Mouse (Mus musculus) lung, postnatal 36 days (tissue): Measurements from ENCODE around the gene 1700125H20Rik.
"Not testable (repeated sequence)": the region's sequence is repeated elsewhere in the genome, so short reads cannot be mapped to it uniquely, and the experiment has no call there.

Experiments used
- DNase-seq: peaks from one replicate; pipeline ENCODE4 v3.0.0; 2022; ENCODE audit warnings: mixed read lengths

Gene 1700125H20Rik

GRCm38 (mm10) chr11:85170058-85170740 is at the start of gene 1700125H20Rik:
1700125H20Rik (plus strand) TSS chr11:85170404.
- peak; percentile 95 for DNase-seq

DNA sequence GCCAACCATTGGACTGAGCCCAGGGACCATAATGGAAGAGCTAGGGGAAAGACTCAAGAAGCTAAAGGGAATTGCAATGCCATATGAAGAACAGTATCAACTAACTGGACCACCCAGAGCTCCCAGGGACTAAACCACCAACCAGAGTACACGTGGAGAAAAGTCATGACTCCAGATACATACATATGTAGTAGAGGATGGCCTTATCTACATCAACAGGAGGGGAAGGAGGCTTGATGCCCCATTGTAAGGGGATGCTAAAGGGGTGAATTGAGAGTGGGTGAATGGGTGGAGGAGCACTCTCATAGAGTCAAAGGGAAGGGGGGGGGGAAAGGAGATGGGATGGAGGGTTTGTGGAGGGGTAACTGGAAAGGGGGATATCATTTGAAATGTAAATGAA is 48.1 kb upstream of the 1700125H20Rik start:
- DNase-seq: no peak

GRCm38 (mm10) chr11:85123267-85123992 is 46.8 kb upstream of the 1700125H20Rik start:
- DNase-seq: no peak

GRCm38 (mm10) chr11:85126257-85127102 is 43.7 kb upstream of the 1700125H20Rik start:
- DNase-seq: no peak

DNA sequence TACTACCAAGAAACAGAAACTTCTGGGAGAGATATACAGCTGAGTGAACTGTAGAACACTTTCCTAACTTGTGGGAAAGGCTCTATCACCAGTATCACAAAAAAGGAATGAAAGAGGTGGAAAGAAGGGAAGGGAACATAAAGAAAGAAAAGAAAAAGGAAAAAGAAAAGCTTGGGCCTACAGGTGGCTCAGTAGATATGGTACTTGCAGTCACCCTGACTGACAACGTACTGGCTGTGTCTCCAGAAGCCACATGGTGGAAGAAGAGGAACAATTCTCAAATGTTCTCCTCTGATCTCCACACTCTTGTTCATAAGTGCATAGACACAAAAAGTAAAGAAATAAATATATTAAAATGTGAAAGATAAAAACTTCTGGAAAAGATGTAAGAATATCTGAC is 41.3 kb upstream of the 1700125H20Rik start:
- DNase-seq: no peak

- no peak for DNase-seq
Measured at GRCm38 (mm10) chr11:85131542-85131941, 38.7 kb upstream of the 1700125H20Rik start.

DNA sequence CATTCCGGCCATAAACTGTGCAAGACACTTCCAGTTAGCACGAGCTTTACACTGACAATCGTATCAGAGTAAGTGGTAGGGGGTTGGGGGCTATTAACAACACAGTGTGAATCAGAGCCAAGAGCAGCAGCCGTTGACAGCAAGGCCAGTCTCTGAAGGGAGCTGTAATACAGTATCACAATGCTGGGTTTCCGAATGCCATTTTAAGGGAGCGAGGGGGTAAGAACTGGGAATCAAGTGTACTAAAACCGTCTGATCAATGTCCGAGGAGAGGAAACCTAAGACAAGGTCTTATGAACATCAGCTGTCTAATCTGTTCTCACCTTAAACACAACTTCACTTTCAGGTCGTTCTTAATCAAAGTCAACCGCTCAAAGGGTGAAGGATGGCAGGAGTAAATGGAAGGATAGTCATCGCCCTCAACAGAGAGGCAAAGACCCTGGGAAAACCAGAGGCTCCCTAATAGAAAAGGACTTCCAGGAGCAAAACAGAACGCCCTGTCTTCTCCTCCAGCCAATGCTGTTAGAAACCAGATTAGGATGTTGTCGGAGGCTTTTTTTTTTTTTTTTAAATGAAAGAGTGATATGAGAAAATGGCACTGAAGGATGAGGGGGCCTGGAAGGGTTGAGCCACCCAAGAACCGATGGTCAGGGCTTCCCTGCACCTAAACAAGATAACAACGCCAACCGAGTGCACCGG is 31.3 kb upstream of the 1700125H20Rik start:
- DNase-seq: no peak

DNA sequence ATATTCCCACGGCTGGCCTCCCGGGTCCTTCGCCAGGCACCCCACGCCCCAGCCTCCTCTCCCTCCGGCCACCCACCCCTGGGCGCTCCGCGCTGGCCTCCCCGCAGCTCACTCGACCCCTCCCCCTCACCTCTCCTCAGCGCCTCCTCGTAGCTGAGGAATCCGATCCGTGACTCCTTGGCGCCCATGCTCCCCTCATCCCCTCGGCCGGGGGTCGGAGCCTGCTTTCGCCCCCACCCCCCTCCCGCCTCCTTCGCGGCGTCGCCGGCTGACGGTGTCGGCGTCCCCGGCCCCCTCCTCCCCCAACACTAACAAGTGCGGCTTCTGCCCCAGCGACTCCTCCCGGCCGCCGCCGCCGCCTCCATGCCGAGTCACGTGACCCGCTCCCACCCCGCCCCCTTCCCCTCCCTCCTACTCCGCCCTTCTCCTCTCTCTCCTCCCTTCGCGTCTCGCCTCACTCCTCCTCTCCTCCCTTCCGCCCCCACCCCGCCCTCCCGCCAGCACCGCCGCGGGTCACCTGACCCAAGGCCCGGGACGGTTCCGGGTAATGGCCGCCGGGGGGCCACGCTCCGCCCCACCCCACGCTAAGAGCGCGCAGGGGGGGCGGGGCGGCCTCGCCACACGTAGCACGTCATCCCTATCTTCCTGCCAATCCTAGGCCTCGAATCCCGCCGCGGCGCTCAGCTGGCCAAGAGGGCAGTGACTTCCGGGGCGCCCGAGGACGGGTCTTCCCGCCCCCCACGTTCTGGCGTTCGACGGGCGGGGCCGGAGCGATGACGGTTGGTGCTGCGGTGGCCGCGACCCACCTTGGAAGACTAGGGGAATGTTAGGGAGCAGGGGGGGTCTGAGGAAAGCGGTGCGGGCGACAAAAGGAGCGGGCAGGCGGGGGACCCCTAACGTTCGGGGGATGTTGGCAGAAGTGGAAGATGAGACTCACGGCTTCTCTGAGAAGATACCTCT is 30.3 kb upstream of the 1700125H20Rik start, which contains the start of gene Usp32:
Gene Usp32 (minus strand): TSS at position 581 of the 960 bp plus-strand sequence.
- peak; percentile 97 for DNase-seq

DNA sequence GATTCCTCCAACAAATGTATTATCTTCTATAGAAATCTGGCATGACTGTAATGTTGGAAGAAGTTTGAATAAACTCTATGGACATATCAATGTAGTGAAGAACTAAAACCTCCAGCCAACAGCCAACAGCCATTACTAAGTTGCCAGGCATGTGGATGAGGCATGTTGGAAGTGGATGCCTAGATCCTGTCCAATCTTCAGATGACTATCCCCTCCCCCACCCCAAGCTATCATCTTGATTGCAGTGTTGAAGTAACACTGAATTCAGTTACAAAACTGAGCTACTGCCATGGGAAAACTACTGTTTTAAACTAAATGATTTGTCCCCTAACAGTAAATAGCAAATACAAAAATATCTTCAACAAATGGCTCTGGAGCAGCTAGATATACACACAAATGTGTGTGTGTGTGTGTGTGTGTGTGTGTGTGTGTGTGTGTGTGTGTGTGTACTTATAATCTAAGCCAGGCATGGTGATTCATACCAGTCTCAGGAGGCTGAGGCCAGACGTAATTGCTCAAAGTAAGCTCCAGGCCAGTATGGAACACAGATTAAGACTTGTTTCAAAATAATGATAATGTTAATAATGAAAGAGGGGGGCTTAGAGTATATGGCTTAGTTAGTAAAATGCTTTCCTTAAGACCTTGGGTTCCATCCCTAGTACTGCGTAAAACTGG is 17.8 kb upstream of the 1700125H20Rik start:
- DNase-seq: no peak

DNA sequence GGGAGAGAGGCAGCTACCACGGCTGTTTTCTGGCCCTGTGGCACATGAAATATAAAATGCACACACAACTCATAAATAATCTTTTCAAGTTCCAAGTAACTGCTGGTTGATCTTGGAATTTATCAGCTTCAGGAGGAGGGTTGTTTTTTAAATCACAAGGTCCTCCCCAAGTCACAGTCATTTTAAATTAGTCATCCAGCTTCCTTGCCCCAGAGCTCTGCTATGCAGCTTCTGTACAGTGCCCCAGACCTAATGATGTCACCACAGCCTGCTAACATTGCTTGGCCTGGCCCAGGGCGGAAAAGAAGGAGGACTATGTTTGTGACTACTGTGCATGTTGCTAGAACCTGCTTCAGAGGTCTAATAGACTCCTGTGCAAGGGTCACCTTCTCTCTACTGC is 12.9 kb upstream of the 1700125H20Rik start:
- no peak for DNase-seq

- DNase-seq: not testable (repeated sequence)
Measured at GRCm38 (mm10) chr11:85163014-85163413, 7.2 kb upstream of the 1700125H20Rik start.

GRCm38 (mm10) chr11:85164371-85164770 is 5.8 kb upstream of the 1700125H20Rik start:
- DNase-seq: no peak

- no peak for DNase-seq
Measured at GRCm38 (mm10) chr11:85167503-85167902, 2.7 kb upstream of the 1700125H20Rik start.

- DNase-seq: no peak
Measured at GRCm38 (mm10) chr11:85170833-85171232, 629 bp downstream of the 1700125H20Rik start.

DNA sequence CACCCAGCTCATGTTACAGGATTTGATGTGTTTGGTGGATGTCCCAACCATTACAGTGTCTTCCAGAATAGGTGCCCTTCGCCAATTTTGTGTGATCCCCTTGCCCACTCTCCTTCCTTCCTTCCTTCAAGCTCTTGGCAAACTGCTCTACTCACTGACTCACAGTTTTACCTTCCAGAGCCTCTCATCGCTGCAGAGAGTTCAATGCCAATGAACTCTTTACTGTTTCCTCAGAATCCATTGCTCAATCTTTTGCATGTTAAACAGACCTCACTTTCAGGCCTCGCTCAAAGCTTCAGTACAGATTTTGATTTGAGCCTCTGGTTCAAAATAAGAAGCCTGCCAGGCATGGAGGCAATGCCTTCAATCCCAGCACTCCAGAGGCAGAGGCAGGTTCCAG is 5.7 kb downstream of the 1700125H20Rik start:
- DNase-seq: peak; percentile 15

DNA sequence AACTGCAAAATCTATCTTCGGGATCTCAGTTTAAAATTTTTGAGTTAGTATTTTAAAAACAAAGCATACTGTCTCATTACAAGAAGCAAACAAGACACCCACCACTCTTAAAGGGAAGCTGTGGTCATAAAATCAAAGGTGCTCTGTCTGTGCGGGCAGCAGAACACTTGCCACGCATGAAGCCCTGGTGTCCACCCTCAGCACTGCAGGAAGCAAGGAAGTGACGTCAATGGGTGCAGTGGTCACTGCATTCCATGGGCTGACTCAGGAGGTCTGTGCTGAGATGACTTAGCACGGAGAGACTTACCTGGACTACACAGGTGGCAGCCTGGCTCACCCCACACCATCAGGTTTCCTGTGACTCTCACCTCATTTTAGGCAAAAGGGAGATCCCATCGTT is 7.6 kb downstream of the 1700125H20Rik start:
- no peak for DNase-seq

DNA sequence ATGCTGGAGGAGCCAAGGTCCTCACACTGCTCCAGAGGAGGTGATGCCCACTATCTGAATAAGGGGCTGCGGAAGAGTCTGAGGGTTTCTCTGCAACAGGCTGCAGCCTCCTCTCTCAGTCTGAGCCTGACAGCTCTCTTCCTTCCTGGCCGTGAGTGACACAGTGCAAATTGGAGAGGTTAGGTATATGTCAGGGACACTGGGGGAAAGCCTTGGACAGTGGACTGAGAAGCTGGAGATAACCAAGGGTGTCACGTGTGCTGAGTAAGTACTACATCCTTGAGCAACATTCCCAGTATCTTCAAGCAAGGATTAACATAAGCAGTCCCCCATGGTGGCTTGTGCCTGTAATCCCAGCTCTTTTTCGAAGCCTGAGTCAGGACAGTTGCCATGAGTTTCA is 8.2 kb downstream of the 1700125H20Rik start:
- DNase-seq: no peak

GRCm38 (mm10) chr11:85182617-85183283 is 12.5 kb downstream of the 1700125H20Rik start:
- peak; percentile 67 for DNase-seq

GRCm38 (mm10) chr11:85183284-85183779 is 13.1 kb downstream of the 1700125H20Rik start:
- DNase-seq: no peak

- peak; percentile 86 for DNase-seq
Measured at GRCm38 (mm10) chr11:85184082-85184481, 13.9 kb downstream of the 1700125H20Rik start.
